In the genomic region with DNA sequence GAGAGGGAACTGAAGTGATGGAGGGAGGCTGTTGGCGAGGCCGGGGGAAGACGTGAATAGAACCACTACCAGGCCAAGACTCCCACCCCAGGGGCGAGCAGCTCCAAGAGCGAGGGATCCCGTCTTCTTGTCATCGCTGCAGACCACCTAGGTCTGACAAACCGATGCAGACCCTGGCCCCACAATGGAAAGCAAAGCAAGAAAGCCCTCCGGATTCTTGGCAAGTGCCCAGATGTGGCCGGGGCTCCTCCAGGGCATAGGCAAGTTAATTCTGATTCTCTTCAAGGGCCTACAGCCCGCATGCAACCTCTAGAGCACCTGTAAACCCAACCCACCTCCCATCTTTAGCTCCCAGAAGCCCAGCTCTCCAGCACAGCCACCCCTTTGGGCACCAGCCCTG, we compare ENCODE assay signal across 12 mouse cellular contexts. TPM values are rescaled to one million over a fixed set of nuclear protein-coding genes. Genes with fewer than 3 reads are reported as not detected.
A peak's percentile ranks its signal among the peaks of the same experiment; 100 is the strongest.
DNase-seq lines count a peak whose midpoint lies in the region; ATAC-seq and TF ChIP-seq lines count a peak whose summit lies in the region.
"Had no signal": no experiment of that assay in that cellular context is flagged by ENCODE, and none has a peak within 500 bp of the region (broad histone marks: within the 10 kb centered on the region; RNA-seq: fewer than 3 reads in every experiment).

No protein-coding gene starts in this region.

- ATAC-seq in kidney, embryonic 14.5 days (ENCODE audit: low FRiP score, low TSS enrichment): no peak
- ATAC-seq in hindbrain, embryonic 12.5 days (ENCODE audit: low FRiP score): no peak
- ATAC-seq in midbrain, embryonic 14.5 days (ENCODE audit: low FRiP score, low TSS enrichment): no peak

- TF ChIP-seq POLR2A in thymus, adult 2 months (IDR thresholded peaks at IDR 0.05; ENCODE audit: control insufficient read depth, extremely low read depth, insufficient read depth, low read length, poor library complexity): no peak

- no peaks in the 10 kb centered on the region for H3K27me3 ChIP-seq in kidney, embryonic 14.5 days (ENCODE audit: control insufficient read depth, insufficient read depth, low read length)
- no peaks in the 10 kb centered on the region for H3K27me3 ChIP-seq in forebrain, embryonic 10.5 days (ENCODE audit: poor library complexity, severe bottlenecking)
- no peaks in the 10 kb centered on the region for H3K27me3 ChIP-seq in hindbrain, embryonic 12.5 days
- H3K27me3 ChIP-seq in midbrain, embryonic 14.5 days (ENCODE audit: control insufficient read depth, insufficient read depth, low read length): no peaks in the 10 kb centered on the region
- H3K27me3 ChIP-seq in thymus, adult 2 months (ENCODE audit: control insufficient read depth, insufficient read depth, low read length): no peaks in the 10 kb centered on the region

- no peak for TF ChIP-seq CTCF in thymus, adult 2 months (IDR thresholded peaks at IDR 0.05; ENCODE audit: borderline replicate concordance, control insufficient read depth, extremely low read depth, insufficient read depth, low read length, poor library complexity)

- peak overlapping the region; percentile 5; the same call in 1 of the 2 replicates for H3K9ac ChIP-seq in kidney, embryonic 14.5 days (ENCODE audit: low read depth, low read length)
- H3K9ac ChIP-seq in hindbrain, embryonic 12.5 days: peak overlapping the region; percentile 49; the same call in 1 of the 2 replicates
- H3K9ac ChIP-seq in midbrain, embryonic 14.5 days (replicated peaks; ENCODE audit: low read length): peak overlapping the region; percentile 30; the same call in 1 of the 2 replicates

- no peak overlapping the region for H3K4me3 ChIP-seq in kidney, embryonic 14.5 days (ENCODE audit: low read length)
- H3K4me3 ChIP-seq in forebrain, embryonic 10.5 days: no peak overlapping the region
- H3K4me3 ChIP-seq in hindbrain, embryonic 12.5 days: no peak overlapping the region
- H3K4me3 ChIP-seq in midbrain, embryonic 14.5 days (replicated peaks; ENCODE audit: low read depth, low read length): no peak overlapping the region
- no peak overlapping the region for H3K4me3 ChIP-seq in thymus, adult 2 months (ENCODE audit: control insufficient read depth, insufficient read depth, low read length)
- H3K4me3 ChIP-seq: erythroblast, embryonic 14.5 days had no signal

- peaks cover 58% of the 10 kb centered on the region for H3K4me1 ChIP-seq in kidney, embryonic 14.5 days (ENCODE audit: control insufficient read depth, insufficient read depth, low read length)
- H3K4me1 ChIP-seq in forebrain, embryonic 10.5 days: peaks cover 71% of the 10 kb centered on the region
- H3K4me1 ChIP-seq in hindbrain, embryonic 12.5 days: peaks cover 86% of the 10 kb centered on the region
- H3K4me1 ChIP-seq in midbrain, embryonic 14.5 days (ENCODE audit: control insufficient read depth, insufficient read depth, low read length): peaks cover 58% of the 10 kb centered on the region
- H3K4me1 ChIP-seq in thymus, adult 2 months (replicated peaks; ENCODE audit: control insufficient read depth, insufficient read depth, low read length): no peaks in the 10 kb centered on the region

- no peak overlapping the region for H3K27ac ChIP-seq in kidney, embryonic 14.5 days (ENCODE audit: low read depth, low read length)
- H3K27ac ChIP-seq in forebrain, embryonic 10.5 days: peak overlapping the region; percentile 82
- H3K27ac ChIP-seq in hindbrain, embryonic 12.5 days: peak overlapping the region; percentile 93
- H3K27ac ChIP-seq in midbrain, embryonic 14.5 days (replicated peaks; ENCODE audit: low read depth, low read length): peak overlapping the region; percentile 84
- no peak overlapping the region for H3K27ac ChIP-seq in thymus, adult 2 months (ENCODE audit: control insufficient read depth, insufficient read depth, low read length)

- H3K9me3 ChIP-seq in kidney, embryonic 14.5 days (ENCODE audit: control insufficient read depth, low read length): no peaks in the 10 kb centered on the region
- H3K9me3 ChIP-seq in forebrain, embryonic 10.5 days: no peaks in the 10 kb centered on the region
- H3K9me3 ChIP-seq in hindbrain, embryonic 12.5 days (replicated peaks): no peaks in the 10 kb centered on the region
- H3K9me3 ChIP-seq in midbrain, embryonic 14.5 days (ENCODE audit: control insufficient read depth, low read length): no peaks in the 10 kb centered on the region

- no peak for DNase-seq in kidney, adult 18-20 months
- no peak for DNase-seq in forebrain, embryonic 10.5 days (ENCODE audit: extremely low spot score, low spot score)
- peak; percentile 46 for DNase-seq in midbrain, embryonic 14.5 days
- no peak for DNase-seq in ovary, postnatal 14 days (ENCODE audit: low spot score)
- DNase-seq in adrenal gland, adult 2 months: no peak
- DNase-seq in thymus, adult 2 months: no peak
- DNase-seq: gastrocnemius, postnatal 36 days; kidney, adult 2 months; lung, postnatal 36 days had no signal

- 85% methylated on average over 11 of the region's 11 CpGs for WGBS in kidney, embryonic 14.5 days
- 92% methylated on average over 11 of the region's 11 CpGs for WGBS in forebrain, embryonic 10.5 days
- WGBS in hindbrain, embryonic 12.5 days: 70% methylated on average over 11 of the region's 11 CpGs
- 64% methylated on average over 11 of the region's 11 CpGs for WGBS in midbrain, embryonic 14.5 days
- 98% methylated on average over 11 of the region's 11 CpGs for WGBS in thymus, adult 2 months

- H3K4me2 ChIP-seq in kidney, embryonic 14.5 days (replicated peaks; ENCODE audit: low read depth, low read length): no peak overlapping the region
- H3K4me2 ChIP-seq in hindbrain, embryonic 12.5 days (replicated peaks): peak overlapping the region; percentile 24; the same call in 1 of the 2 replicates
- peak overlapping the region; percentile 30 for H3K4me2 ChIP-seq in midbrain, embryonic 14.5 days (ENCODE audit: low read length)

- peaks cover 86% of the 10 kb centered on the region for H3K36me3 ChIP-seq in kidney, embryonic 14.5 days (ENCODE audit: control insufficient read depth, insufficient read depth, low read length)
- H3K36me3 ChIP-seq in forebrain, embryonic 10.5 days (replicated peaks): peaks cover 100% of the 10 kb centered on the region
- H3K36me3 ChIP-seq in hindbrain, embryonic 12.5 days: peaks cover 60% of the 10 kb centered on the region
- peaks cover 76% of the 10 kb centered on the region for H3K36me3 ChIP-seq in midbrain, embryonic 14.5 days (ENCODE audit: control insufficient read depth, insufficient read depth, low read length)
- H3K36me3 ChIP-seq in thymus, adult 2 months (ENCODE audit: control insufficient read depth, insufficient read depth, low read length): peaks cover 39% of the 10 kb centered on the region

RNA-seq across cellular contexts. Expression of a gene that starts 11.4 kb away (rescaled TPM):
- polyA plus RNA-seq in kidney, embryonic 14.5 days (2014; fragmentation: Nextera tagmentation; extraction: Ambion mirVana): 50.8 and 58.5 TPM in 2 replicates
- polyA plus RNA-seq in forebrain, embryonic 10.5 days (2016; fragmentation: Nextera tagmentation; extraction: Ambion mirVana): 39.2 and 41.9 TPM in 2 replicates
- polyA plus RNA-seq in hindbrain, embryonic 12.5 days (2016; fragmentation: Nextera tagmentation; extraction: Ambion mirVana): 154 and 156 TPM in 2 replicates
- polyA plus RNA-seq in midbrain, embryonic 14.5 days (2014; fragmentation: Nextera tagmentation; extraction: Ambion mirVana): 64.8 and 82.1 TPM in 2 replicates
- 100 to 1,000 TPM; 267 to 369 TPM for total RNA-seq in adrenal gland, adult 2 months (2021)
- 291 and 463 TPM in 2 replicates for polyA plus RNA-seq in adrenal gland, adult 2 months (2012; rRNA removed)
- polyA plus RNA-seq in thymus, adult 2 months (2012; rRNA removed): 220 and 229 TPM in 2 replicates

RNA-seq across cellular contexts. Expression of a gene that starts 15.3 kb away (rescaled TPM):
- polyA plus RNA-seq in kidney, embryonic 14.5 days (2014; fragmentation: Nextera tagmentation; extraction: Ambion mirVana): 3.8 and 5.7 TPM in 2 replicates
- polyA plus RNA-seq in forebrain, embryonic 10.5 days (2016; fragmentation: Nextera tagmentation; extraction: Ambion mirVana): 4.1 and 4.3 TPM in 2 replicates
- 5.8 and 7.5 TPM in 2 replicates for polyA plus RNA-seq in hindbrain, embryonic 12.5 days (2016; fragmentation: Nextera tagmentation; extraction: Ambion mirVana)
- 1.9 and 3.5 TPM in 2 replicates for polyA plus RNA-seq in midbrain, embryonic 14.5 days (2014; fragmentation: Nextera tagmentation; extraction: Ambion mirVana)
- total RNA-seq in adrenal gland, adult 2 months (2021): 10 to 100 TPM in 1 of 2 experiments, 1 to 10 TPM in 1; 5.5 to 15.8 TPM
- polyA plus RNA-seq in adrenal gland, adult 2 months (2012; rRNA removed): 25.5 and 32.6 TPM in 2 replicates
- 15.9 and 17.8 TPM in 2 replicates for polyA plus RNA-seq in thymus, adult 2 months (2012; rRNA removed)

RNA-seq across cellular contexts. Expression of a gene that starts 18.8 kb away (rescaled TPM):
- 314 and 362 TPM in 2 replicates for polyA plus RNA-seq in kidney, embryonic 14.5 days (2014; fragmentation: Nextera tagmentation; extraction: Ambion mirVana)
- 361 and 369 TPM in 2 replicates for polyA plus RNA-seq in forebrain, embryonic 10.5 days (2016; fragmentation: Nextera tagmentation; extraction: Ambion mirVana)
- polyA plus RNA-seq in hindbrain, embryonic 12.5 days (2016; fragmentation: Nextera tagmentation; extraction: Ambion mirVana): 100 and 124 TPM in 2 replicates
- polyA plus RNA-seq in midbrain, embryonic 14.5 days (2014; fragmentation: Nextera tagmentation; extraction: Ambion mirVana): 62.3 and 63.9 TPM in 2 replicates
- 10 to 100 TPM; 23.6 to 53.6 TPM for total RNA-seq in adrenal gland, adult 2 months (2021)
- 49.1 and 67.3 TPM in 2 replicates for polyA plus RNA-seq in adrenal gland, adult 2 months (2012; rRNA removed)
- 131 and 134 TPM in 2 replicates for polyA plus RNA-seq in thymus, adult 2 months (2012; rRNA removed)

RNA-seq across cellular contexts. Expression of a gene that starts 43.5 kb away (rescaled TPM):
- 8.0 and 9.3 TPM in 2 replicates for polyA plus RNA-seq in kidney, embryonic 14.5 days (2014; fragmentation: Nextera tagmentation; extraction: Ambion mirVana)
- 4.9 and 6.6 TPM in 2 replicates for polyA plus RNA-seq in forebrain, embryonic 10.5 days (2016; fragmentation: Nextera tagmentation; extraction: Ambion mirVana)
- polyA plus RNA-seq in hindbrain, embryonic 12.5 days (2016; fragmentation: Nextera tagmentation; extraction: Ambion mirVana): 3.3 and 5.0 TPM in 2 replicates
- polyA plus RNA-seq in midbrain, embryonic 14.5 days (2014; fragmentation: Nextera tagmentation; extraction: Ambion mirVana): 2.8 and 3.1 TPM in 2 replicates
- 10 to 100 TPM; 10.7 to 39.1 TPM for total RNA-seq in adrenal gland, adult 2 months (2021)
- 10.6 and 11.0 TPM in 2 replicates for polyA plus RNA-seq in adrenal gland, adult 2 months (2012; rRNA removed)
- 10.9 and 14.2 TPM in 2 replicates for polyA plus RNA-seq in thymus, adult 2 months (2012; rRNA removed)

RNA-seq across cellular contexts. Expression of a gene that starts 57.0 kb away (rescaled TPM):
- polyA plus RNA-seq in kidney, embryonic 14.5 days (2014; fragmentation: Nextera tagmentation; extraction: Ambion mirVana): 11.5 and 15.1 TPM in 2 replicates
- polyA plus RNA-seq in forebrain, embryonic 10.5 days (2016; fragmentation: Nextera tagmentation; extraction: Ambion mirVana): 5.9 and 7.9 TPM in 2 replicates
- 28.3 and 28.5 TPM in 2 replicates for polyA plus RNA-seq in hindbrain, embryonic 12.5 days (2016; fragmentation: Nextera tagmentation; extraction: Ambion mirVana)
- 31.7 and 33.7 TPM in 2 replicates for polyA plus RNA-seq in midbrain, embryonic 14.5 days (2014; fragmentation: Nextera tagmentation; extraction: Ambion mirVana)
- 10 to 100 TPM; 48.8 to 52.1 TPM for total RNA-seq in adrenal gland, adult 2 months (2021)
- polyA plus RNA-seq in adrenal gland, adult 2 months (2012; rRNA removed): 49.0 and 52.5 TPM in 2 replicates
- polyA plus RNA-seq in thymus, adult 2 months (2012; rRNA removed): 21.1 and 22.8 TPM in 2 replicates

Comparison
In these comparisons a context has a peak if more than half of its experiments do, and no peak if none do; other contexts are left out.
1. H3K27ac ChIP-seq: peak in forebrain, embryonic 10.5 days (single experiment), hindbrain, embryonic 12.5 days (single experiment) and midbrain, embryonic 14.5 days (single experiment); none in kidney, embryonic 14.5 days (single experiment) and thymus, adult 2 months (single experiment).
2. Peak in every context shown above with its lines, with median percentiles within 50 percentile points of each other: H3K9ac ChIP-seq.